Mouse (Mus musculus): ENCODE measurements around the gene B3gat2.

DNA sequence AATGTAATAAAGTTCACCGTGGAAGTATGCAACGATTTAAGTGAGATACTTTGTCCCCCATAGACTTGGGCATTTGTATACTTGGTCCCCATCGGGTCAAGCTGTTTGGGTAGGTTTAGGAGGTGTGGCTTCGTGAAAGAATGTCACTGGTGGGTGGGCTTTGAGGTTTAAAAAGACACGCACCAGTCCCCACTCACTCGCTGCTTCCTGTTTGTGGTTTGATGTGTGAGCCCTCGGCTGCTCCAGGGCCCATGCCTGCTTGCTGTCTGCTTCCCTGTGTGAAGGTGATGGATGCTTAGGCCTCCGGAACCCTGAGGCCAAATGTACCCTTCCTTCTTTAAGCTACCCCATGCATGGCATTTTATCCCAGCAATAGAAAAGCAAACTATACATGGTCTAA lies 41.2 kb upstream of the B3gat2 start:
- TF ChIP-seq CTCF (IDR thresholded peaks at IDR 0.05) (no peak), POLR2A (IDR thresholded peaks at IDR 0.05; ENCODE audit: insufficient read depth, low read depth, low read length) (no peak)
